Mouse (Mus musculus): ENCODE measurements around the gene Olfr342. TPM values are rescaled to one million over a fixed set of nuclear protein-coding genes. Genes with fewer than 3 reads are reported as not detected.

The Olfr342 gene
- polyA plus RNA-seq (2012; ENCODE audit: low replicate concordance) = not detected in 2 replicates

GRCm38 (mm10) chr2:36524698-36525097, at the start of gene Olfr342:
TSS of gene Olfr342 (plus strand) at chr2:36524998.

GRCm38 (mm10) chr2:36482368-36482767, 42.4 kb upstream of the Olfr342 start, which contains the start of gene Olfr341:
TSS of gene Olfr341 (minus strand) at chr2:36482468.

GRCm38 (mm10) chr2:36566362-36566761, 41.6 kb downstream of the Olfr342 start, which contains the start of gene Olfr344:
TSS of gene Olfr344 (plus strand) at chr2:36566662.

Other genes starting within 250 kb of the Olfr342 start
- not detected in 2 replicates for gene Olfr338, start 151.5 kb upstream of the Olfr342 start, polyA plus RNA-seq (2012; ENCODE audit: low replicate concordance)
- gene Olfr339, start 106.1 kb upstream of the Olfr342 start, polyA plus RNA-seq (2012; ENCODE audit: low replicate concordance) = not detected in 2 replicates
- not detected in 2 replicates for gene Olfr340, start 72.4 kb upstream of the Olfr342 start, polyA plus RNA-seq (2012; ENCODE audit: low replicate concordance)
- gene Olfr341, start 42.5 kb upstream of the Olfr342 start, polyA plus RNA-seq (2012; ENCODE audit: low replicate concordance) = not detected in 2 replicates
- not detected in 2 replicates for gene Olfr344, start 41.7 kb downstream of the Olfr342 start, polyA plus RNA-seq (2012; ENCODE audit: low replicate concordance)
- gene Olfr345, start 115.0 kb downstream of the Olfr342 start, polyA plus RNA-seq (2012; ENCODE audit: low replicate concordance) = not detected in 2 replicates
- gene Olfr346, start 160.8 kb downstream of the Olfr342 start, polyA plus RNA-seq (2012; ENCODE audit: low replicate concordance) = not detected in 2 replicates
- gene Olfr347, start 206.9 kb downstream of the Olfr342 start, polyA plus RNA-seq (2012; ENCODE audit: low replicate concordance) = not detected in 2 replicates

Measured in hematopoietic multipotent progenitor cell, adult 10-12 weeks (in vitro differentiated cells).